Mouse (Mus musculus) spleen, adult 2 months (tissue): ENCODE measurements around the gene Mical2.

Experiments used
- CTCF ChIP-seq: fragments of 200-500 bp; IDR thresholded peaks from 2 replicates; pipeline ENCODE4 v1.5.1; 2011; ENCODE audit warnings: mild to moderate bottlenecking, inconsistent platforms; ENCODE audit not compliant: insufficient read depth, insufficient read length, insufficient replicate concordance; ENCODE audit errors: extremely low read depth
- POLR2A ChIP-seq: fragments of 200-500 bp; IDR thresholded peaks from 2 replicates; pipeline ENCODE4 v1.6.1; 2011; ENCODE audit warnings: low read depth, low read length, inconsistent platforms

GRCm38 (mm10) chr7:112237868-112238267 lies 12.2 kb downstream of the Mical2 start:
- TF ChIP-seq CTCF (no peak), POLR2A (no peak)
